14 mouse cellular contexts compared by ENCODE assay signal in genomic region chr11:24097026-24097425, GRCm38 (mm10). TPM values are rescaled to one million over a fixed set of nuclear protein-coding genes. Genes with fewer than 3 reads are reported as not detected.
DNase-seq lines count a peak whose midpoint lies in the region; ATAC-seq and TF ChIP-seq lines count a peak whose summit lies in the region.
"Had no signal": no experiment of that assay in that cellular context is flagged by ENCODE, and none has a peak within 500 bp of the region (broad histone marks: within the 10 kb centered on the region; RNA-seq: fewer than 3 reads in every experiment).

No protein-coding gene starts in this region.

- TF ChIP-seq CTCF in brain, embryonic 14.5 days (IDR thresholded peaks at IDR 0.05; ENCODE audit: borderline replicate concordance, extremely low read depth, insufficient read depth, insufficient read length) = no peak

- no peaks in the 10 kb centered on the region for H3K9me3 ChIP-seq in hindbrain, embryonic 12.5 days (replicated peaks)
- no peaks in the 10 kb centered on the region for H3K9me3 ChIP-seq in hindbrain, embryonic 10.5 days
- H3K9me3 ChIP-seq in forebrain, embryonic 14.5 days (replicated peaks; ENCODE audit: control insufficient read depth, low read length) = no peaks in the 10 kb centered on the region
- no peaks in the 10 kb centered on the region for H3K9me3 ChIP-seq in midbrain, embryonic 14.5 days (ENCODE audit: control insufficient read depth, low read length)

- H3K4me3 ChIP-seq in hindbrain, embryonic 12.5 days = no peak overlapping the region
- no peak overlapping the region for H3K4me3 ChIP-seq in hindbrain, embryonic 10.5 days
- H3K4me3 ChIP-seq in forebrain, embryonic 14.5 days (ENCODE audit: low read depth, low read length) = peak overlapping the region; percentile 4
- no peak overlapping the region for H3K4me3 ChIP-seq in midbrain, embryonic 14.5 days (replicated peaks; ENCODE audit: low read depth, low read length)

- H3K27ac ChIP-seq in hindbrain, embryonic 12.5 days = peak overlapping the region; percentile 62; the same call in 1 of the 2 replicates
- no peak overlapping the region for H3K27ac ChIP-seq in hindbrain, embryonic 10.5 days
- peak overlapping the region; percentile 94 for H3K27ac ChIP-seq in forebrain, embryonic 14.5 days (ENCODE audit: low read depth, low read length)
- H3K27ac ChIP-seq in midbrain, embryonic 14.5 days (replicated peaks; ENCODE audit: low read depth, low read length) = peak overlapping the region; percentile 64

- no peak for ATAC-seq in hindbrain, embryonic 12.5 days (ENCODE audit: low FRiP score)
- no peak for ATAC-seq in forebrain, embryonic 14.5 days
- no peak for ATAC-seq in midbrain, embryonic 14.5 days (ENCODE audit: low FRiP score, low TSS enrichment)
- ATAC-seq: intestine, embryonic 16.5 days had no signal

- no peaks in the 10 kb centered on the region for H3K36me3 ChIP-seq in hindbrain, embryonic 12.5 days
- H3K36me3 ChIP-seq in hindbrain, embryonic 10.5 days = peaks cover 7% of the 10 kb centered on the region; the same call in 1 of the 2 replicates
- H3K36me3 ChIP-seq in forebrain, embryonic 14.5 days (ENCODE audit: control insufficient read depth, insufficient read depth, low read length) = peaks cover 14% of the 10 kb centered on the region
- H3K36me3 ChIP-seq in midbrain, embryonic 14.5 days (ENCODE audit: control insufficient read depth, insufficient read depth, low read length) = peaks cover 3% of the 10 kb centered on the region; the same call in 1 of the 2 replicates

- no peak for DNase-seq in hindbrain, embryonic 10.5 days (ENCODE audit: low spot score)
- DNase-seq in brain, embryonic 14.5 days (ENCODE audit: low read depth) = peak; percentile 72
- no peak for DNase-seq in forebrain, embryonic 14.5 days (ENCODE audit: low spot score)
- peak; percentile 68 for DNase-seq in midbrain, embryonic 14.5 days
- DNase-seq in urinary bladder, postnatal 10 days (ENCODE audit: low spot score) = no peak
- DNase-seq in frontal cortex, postnatal 36 days (ENCODE audit: low spot score in 2 of 2) = no peak
- no peak for DNase-seq in kidney, postnatal 4 days
- DNase-seq: cerebellum, adult 2 months; kidney, postnatal 36 days had no signal

- peaks cover 85% of the 10 kb centered on the region for H3K4me1 ChIP-seq in hindbrain, embryonic 12.5 days
- peaks cover 57% of the 10 kb centered on the region for H3K4me1 ChIP-seq in hindbrain, embryonic 10.5 days (replicated peaks)
- H3K4me1 ChIP-seq in forebrain, embryonic 14.5 days (ENCODE audit: control insufficient read depth, insufficient read depth, low read length) = peaks cover 87% of the 10 kb centered on the region
- peaks cover 82% of the 10 kb centered on the region for H3K4me1 ChIP-seq in midbrain, embryonic 14.5 days (ENCODE audit: control insufficient read depth, insufficient read depth, low read length)

- TF ChIP-seq POLR2A in brain, embryonic 14.5 days (IDR thresholded peaks at IDR 0.05; ENCODE audit: borderline replicate concordance, extremely low read depth, insufficient read depth, insufficient read length, poor library complexity, severe bottlenecking) = no peak

- H3K4me2 ChIP-seq in hindbrain, embryonic 12.5 days (replicated peaks) = peak overlapping the region; percentile 30
- H3K4me2 ChIP-seq in forebrain, embryonic 14.5 days (ENCODE audit: low read length) = peak overlapping the region; percentile 49
- H3K4me2 ChIP-seq in midbrain, embryonic 14.5 days (ENCODE audit: low read length) = peak overlapping the region; percentile 39

- 18% methylated on average over 6 of the region's 6 CpGs for WGBS in hindbrain, embryonic 12.5 days
- WGBS in hindbrain, embryonic 10.5 days = 41% methylated on average over 6 of the region's 6 CpGs
- 12% methylated on average over 6 of the region's 6 CpGs for WGBS in forebrain, embryonic 14.5 days
- 9% methylated on average over 6 of the region's 6 CpGs for WGBS in midbrain, embryonic 14.5 days

- H3K9ac ChIP-seq in hindbrain, embryonic 12.5 days = no peak overlapping the region
- H3K9ac ChIP-seq in forebrain, embryonic 14.5 days (ENCODE audit: low read length) = peak overlapping the region; percentile 55
- H3K9ac ChIP-seq in midbrain, embryonic 14.5 days (replicated peaks; ENCODE audit: low read length) = no peak overlapping the region

- no peaks in the 10 kb centered on the region for H3K27me3 ChIP-seq in hindbrain, embryonic 12.5 days
- H3K27me3 ChIP-seq in hindbrain, embryonic 10.5 days (ENCODE audit: insufficient read depth, poor library complexity, severe bottlenecking) = peaks cover 8% of the 10 kb centered on the region; the same call in 1 of the 2 replicates
- no peaks in the 10 kb centered on the region for H3K27me3 ChIP-seq in forebrain, embryonic 14.5 days (replicated peaks; ENCODE audit: control insufficient read depth, insufficient read depth, low read length)
- H3K27me3 ChIP-seq in midbrain, embryonic 14.5 days (ENCODE audit: control insufficient read depth, insufficient read depth, low read length) = no peaks in the 10 kb centered on the region

RNA-seq across cellular contexts. Expression of gene Bcl11a, which starts 19.2 kb away (rescaled TPM):
- polyA plus RNA-seq in hindbrain, embryonic 12.5 days (2016; fragmentation: Nextera tagmentation; extraction: Ambion mirVana) = 89.1 and 94.8 TPM in 2 replicates
- 20.7 and 54.9 TPM in 2 replicates for polyA plus RNA-seq in hindbrain, embryonic 10.5 days (2016; fragmentation: Nextera tagmentation; extraction: Ambion mirVana)
- polyA plus RNA-seq in brain, embryonic 14.5 days (2012; rRNA removed) = 70.1 and 88.6 TPM in 2 replicates
- polyA plus RNA-seq in forebrain, embryonic 14.5 days (2014; fragmentation: Nextera tagmentation; extraction: Ambion mirVana) = 148 and 174 TPM in 2 replicates
- polyA plus RNA-seq in midbrain, embryonic 14.5 days (2014; fragmentation: Nextera tagmentation; extraction: Ambion mirVana) = 117 and 121 TPM in 2 replicates

RNA-seq across cellular contexts. Expression of gene A830031A19Rik, which starts 22.2 kb away (rescaled TPM):
- polyA plus RNA-seq in hindbrain, embryonic 12.5 days (2016; fragmentation: Nextera tagmentation; extraction: Ambion mirVana) = not detected in 2 replicates
- polyA plus RNA-seq in hindbrain, embryonic 10.5 days (2016; fragmentation: Nextera tagmentation; extraction: Ambion mirVana) = not detected in 2 replicates
- 0.15 and 0.16 TPM in 2 replicates for polyA plus RNA-seq in brain, embryonic 14.5 days (2012; rRNA removed)
- polyA plus RNA-seq in forebrain, embryonic 14.5 days (2014; fragmentation: Nextera tagmentation; extraction: Ambion mirVana) = 0.32 and 0.41 TPM in 2 replicates
- polyA plus RNA-seq in midbrain, embryonic 14.5 days (2014; fragmentation: Nextera tagmentation; extraction: Ambion mirVana) = 0.40 TPM in 1 of 2 replicates, not detected in the other
- polyA plus RNA-seq: cerebellum, adult 2 months; heart, postnatal 0 days; intestine, embryonic 16.5 days; lung, embryonic 16.5 days; thymus, postnatal 0 days had no signal

Comparison
In these comparisons a context has a peak if more than half of its experiments do, and no peak if none do; other contexts are left out.
1. DNase-seq: peak in brain, embryonic 14.5 days (single experiment) and midbrain, embryonic 14.5 days (single experiment); none in hindbrain, embryonic 10.5 days (single experiment), forebrain, embryonic 14.5 days (single experiment), urinary bladder, postnatal 10 days (single experiment), frontal cortex, postnatal 36 days (0 of 2) and kidney, postnatal 4 days (0 of 2).
2. Peak in every context shown above with its lines, with median percentiles within 50 percentile points of each other: H3K4me2 ChIP-seq.